21 mouse cellular contexts compared by ENCODE assay signal in genomic region chr14:75849842-75850568, GRCm38 (mm10). TPM values are rescaled to one million over a fixed set of nuclear protein-coding genes. Genes with fewer than 3 reads are reported as not detected.
DNase-seq lines count a peak whose midpoint lies in the region; ATAC-seq and TF ChIP-seq lines count a peak whose summit lies in the region.
"Had no signal": no experiment of that assay in that cellular context is flagged by ENCODE, and none has a peak within 500 bp of the region (broad histone marks: within the 10 kb centered on the region; RNA-seq: fewer than 3 reads in every experiment).

No protein-coding gene starts in this region.

- peaks cover 59% of the 10 kb centered on the region for H3K36me3 ChIP-seq in forebrain, embryonic 12.5 days (replicated peaks)
- H3K36me3 ChIP-seq in forebrain, postnatal 0 days (ENCODE audit: insufficient read depth) = peaks cover 47% of the 10 kb centered on the region
- H3K36me3 ChIP-seq in intestine, postnatal 0 days (ENCODE audit: control insufficient read depth, insufficient read depth) = peaks cover 31% of the 10 kb centered on the region

- DNase-seq in forebrain, postnatal 0 days = no peak
- DNase-seq in left cerebral cortex, adult 2 months (ENCODE audit: extremely low spot score in 1 of 2, low spot score in 2 of 2) = peak in 1 of 2 experiments; percentile 59
- DNase-seq in left cerebral cortex, adult 11 months (ENCODE audit: low spot score) = no peak
- DNase-seq in right cerebral cortex, adult 2 months (ENCODE audit: low spot score in 2 of 2) = peak; percentile 69 to 78
- no peak for DNase-seq in right cerebral cortex, postnatal 10 days (ENCODE audit: low spot score in 2 of 2)
- DNase-seq in cerebellum, postnatal 4 days (ENCODE audit: low spot score in 2 of 2) = no peak
- DNase-seq: adrenal gland, adult 8-10 months; cerebellum, adult 11 months; cerebellum, postnatal 25 days; gastrocnemius, adult 2 months; heart, postnatal 4 days; kidney, adult 8-10 months; kidney, postnatal 25 days; lung, adult 18-20 months; lung, postnatal 36 days; thymus, postnatal 4 days had no signal

- H3K27ac ChIP-seq in forebrain, embryonic 12.5 days = peak overlapping the region; percentile 43; the same call in 1 of the 2 replicates
- no peak overlapping the region for H3K27ac ChIP-seq in forebrain, postnatal 0 days (ENCODE audit: low read depth, low read length)
- H3K27ac ChIP-seq in left cerebral cortex, adult 2 months = peak overlapping the region; percentile 80
- no peak overlapping the region for H3K27ac ChIP-seq in intestine, postnatal 0 days (ENCODE audit: low read depth, low read length)
- H3K27ac ChIP-seq: gastrocnemius, adult 2 months; heart, embryonic 13.5 days; hindbrain, postnatal 0 days; limb, embryonic 12.5 days had no signal

- no peak for TF ChIP-seq CTCF in forebrain, postnatal 0 days (IDR thresholded peaks at IDR 0.05; ENCODE audit: low read depth)
- no peak for TF ChIP-seq CTCF in left cerebral cortex, adult 2 months (IDR thresholded peaks at IDR 0.05)
- TF ChIP-seq CTCF in intestine, postnatal 0 days (IDR thresholded peaks at IDR 0.05; ENCODE audit: low read depth) = no peak

- intact Hi-C loops in left cerebral cortex, adult 2 months (cut with DNase I) = loop anchor here (10.0 kb wide), 1 partner anchor 565 kb away; the partner anchor contains the start of gene Tsc22d1

- H3K9ac ChIP-seq in forebrain, embryonic 12.5 days = no peak overlapping the region
- H3K9ac ChIP-seq in forebrain, postnatal 0 days = no peak overlapping the region
- H3K9ac ChIP-seq in intestine, postnatal 0 days (ENCODE audit: low read depth, low read length) = no peak overlapping the region
- H3K9ac ChIP-seq: heart, embryonic 13.5 days; limb, embryonic 12.5 days had no signal

- no peaks in the 10 kb centered on the region for H3K27me3 ChIP-seq in forebrain, embryonic 12.5 days
- no peaks in the 10 kb centered on the region for H3K27me3 ChIP-seq in forebrain, postnatal 0 days (ENCODE audit: insufficient read depth, low read length)
- no peaks in the 10 kb centered on the region for H3K27me3 ChIP-seq in intestine, postnatal 0 days (replicated peaks; ENCODE audit: control insufficient read depth, insufficient read depth, low read length)
- H3K27me3 ChIP-seq: heart, embryonic 13.5 days; limb, embryonic 12.5 days had no signal

- no peak overlapping the region for H3K4me2 ChIP-seq in forebrain, embryonic 12.5 days
- H3K4me2 ChIP-seq in forebrain, postnatal 0 days (ENCODE audit: low read depth) = no peak overlapping the region
- no peak overlapping the region for H3K4me2 ChIP-seq in intestine, postnatal 0 days (replicated peaks; ENCODE audit: low read depth)
- H3K4me2 ChIP-seq: heart, embryonic 13.5 days; limb, embryonic 12.5 days had no signal

- 81% methylated on average over 6 of the region's 6 CpGs for WGBS in forebrain, embryonic 12.5 days
- WGBS in forebrain, postnatal 0 days = 79% methylated on average over 6 of the region's 6 CpGs
- 84% methylated on average over 6 of the region's 6 CpGs for WGBS in intestine, postnatal 0 days

- H3K9me3 ChIP-seq in forebrain, embryonic 12.5 days = no peaks in the 10 kb centered on the region
- H3K9me3 ChIP-seq in forebrain, postnatal 0 days (ENCODE audit: low read length) = no peaks in the 10 kb centered on the region
- no peaks in the 10 kb centered on the region for H3K9me3 ChIP-seq in intestine, postnatal 0 days (ENCODE audit: control insufficient read depth)
- H3K9me3 ChIP-seq: heart, embryonic 13.5 days; limb, embryonic 12.5 days had no signal

- H3K4me1 ChIP-seq in forebrain, embryonic 12.5 days = peaks cover 37% of the 10 kb centered on the region
- peaks cover 6% of the 10 kb centered on the region; the same call in 1 of the 2 replicates for H3K4me1 ChIP-seq in forebrain, postnatal 0 days (ENCODE audit: insufficient read depth)
- H3K4me1 ChIP-seq in intestine, postnatal 0 days (replicated peaks; ENCODE audit: control insufficient read depth, insufficient read depth, low read length) = peaks cover 6% of the 10 kb centered on the region

- ATAC-seq in forebrain, embryonic 12.5 days (ENCODE audit: low FRiP score) = no peak
- no peak for ATAC-seq in forebrain, postnatal 0 days
- no peak for ATAC-seq in intestine, postnatal 0 days

- no peak overlapping the region for H3K4me3 ChIP-seq in forebrain, embryonic 12.5 days (replicated peaks)
- H3K4me3 ChIP-seq in forebrain, postnatal 0 days (ENCODE audit: low read depth, low read length) = no peak overlapping the region
- no peak overlapping the region for H3K4me3 ChIP-seq in left cerebral cortex, adult 2 months
- H3K4me3 ChIP-seq in intestine, postnatal 0 days (ENCODE audit: low read depth, low read length) = no peak overlapping the region
- H3K4me3 ChIP-seq: gastrocnemius, adult 2 months; heart, embryonic 13.5 days; limb, embryonic 12.5 days had no signal

RNA-seq across cellular contexts. Expression of gene Tpt1, which starts 5.1 kb away (rescaled TPM):
- 955 and 986 TPM in 2 replicates for polyA plus RNA-seq in forebrain, embryonic 12.5 days (2016; fragmentation: Nextera tagmentation; extraction: Ambion mirVana)
- 738 and 1,020 TPM in 2 replicates for total RNA-seq in forebrain, postnatal 0 days (2014; rRNA removed)
- 708 and 819 TPM in 2 replicates for polyA plus RNA-seq in forebrain, postnatal 0 days (2015; fragmentation: Nextera tagmentation; extraction: Ambion mirVana)
- total RNA-seq in left cerebral cortex, adult 2 months (2021) = 100 to 1,000 TPM; 975 to 978 TPM
- 1,212 and 1,295 TPM in 2 replicates for polyA plus RNA-seq in intestine, postnatal 0 days (2015; fragmentation: Nextera tagmentation; extraction: Ambion mirVana)

Comparison
In these comparisons a context has a peak if more than half of its experiments do, and no peak if none do; other contexts are left out.
1. H3K27ac ChIP-seq: peak in forebrain, embryonic 12.5 days (single experiment) and left cerebral cortex, adult 2 months (single experiment); none in forebrain, postnatal 0 days (single experiment) and intestine, postnatal 0 days (single experiment).
2. DNase-seq: peak in right cerebral cortex, adult 2 months (2 of 2); none in forebrain, postnatal 0 days (single experiment), left cerebral cortex, adult 11 months (single experiment), right cerebral cortex, postnatal 10 days (0 of 2) and cerebellum, postnatal 4 days (0 of 2).